Mouse (Mus musculus): ENCODE results near the gene Ghitm. TPM values are rescaled to one million over a fixed set of nuclear protein-coding genes. Genes with fewer than 3 reads are reported as not detected.
A peak's percentile ranks its signal among the peaks of the same experiment; 100 is the strongest.
"Not testable (repeated sequence)": the region's sequence is repeated elsewhere in the genome, so short reads cannot be mapped to it uniquely, and the experiment has no call there.

The Ghitm gene
- 226 and 236 TPM in 2 replicates for polyA plus RNA-seq (2015; fragmentation: Nextera tagmentation; extraction: Ambion mirVana)

- Histone ChIP-seq H3K9ac (ENCODE audit: low read depth, low read length) (peak within 1 kb of the TSS; percentile 89), H3K27ac (ENCODE audit: low read depth, low read length) (peak within 1 kb of the TSS; percentile 84), H3K36me3 (ENCODE audit: control insufficient read depth, insufficient read depth, low read length) (peaks cover 6% of the 10 kb centered on the region; the same call in 1 of the 2 replicates), H3K9me3 (ENCODE audit: control insufficient read depth, low read length) (no peaks in the 10 kb centered on the region), H3K4me3 (ENCODE audit: low read length) (peak within 1 kb of the TSS; percentile 97), H3K4me1 (ENCODE audit: control insufficient read depth, insufficient read depth, low read depth, low read length) (peaks cover 10% of the 10 kb centered on the region), H3K27me3 (replicated peaks; ENCODE audit: control insufficient read depth, insufficient read depth, low read length) (no peaks in the 10 kb centered on the region), H3K4me2 (ENCODE audit: low read length) (peak within 1 kb of the TSS; percentile 82)
- 0% methylated on average over 38 of the region's 38 CpGs for WGBS
- peak; percentile 99 for ATAC-seq
Observed at GRCm38 (mm10) chr14:37135127-37135593, at the start of gene Ghitm. TSS of gene Ghitm (minus strand) at chr14:37135272.

GRCm38 (mm10) chr14:37184871-37185270 lies 49.8 kb upstream of the Ghitm start:
- no peak for ATAC-seq
- 86% methylated on average over 2 of the region's 2 CpGs for WGBS

GRCm38 (mm10) chr14:37174484-37174883 lies 39.4 kb upstream of the Ghitm start:
- Histone ChIP-seq H3K27ac (ENCODE audit: low read depth, low read length) (no peak overlapping the region), H3K4me3 (ENCODE audit: low read length) (no peak overlapping the region), H3K9me3 (ENCODE audit: control insufficient read depth, low read length) (no peaks in the 10 kb centered on the region), H3K4me2 (ENCODE audit: low read length) (no peak overlapping the region), H3K9ac (ENCODE audit: low read depth, low read length) (no peak overlapping the region), H3K27me3 (replicated peaks; ENCODE audit: control insufficient read depth, insufficient read depth, low read length) (no peaks in the 10 kb centered on the region), H3K36me3 (ENCODE audit: control insufficient read depth, insufficient read depth, low read length) (no peaks in the 10 kb centered on the region), H3K4me1 (ENCODE audit: control insufficient read depth, insufficient read depth, low read depth, low read length) (no peaks in the 10 kb centered on the region)
- no peak for ATAC-seq
- 81% methylated on average over 3 of the region's 3 CpGs for WGBS

More at GRCm38 (mm10) chr14:37184871-37185270, 49.8 kb upstream of the Ghitm start:
- Histone ChIP-seq H3K27me3 (replicated peaks; ENCODE audit: control insufficient read depth, insufficient read depth, low read length) (no peaks in the 10 kb centered on the region), H3K4me2 (ENCODE audit: low read length) (no peak overlapping the region), H3K4me1 (ENCODE audit: control insufficient read depth, insufficient read depth, low read depth, low read length) (no peaks in the 10 kb centered on the region), H3K9ac (ENCODE audit: low read depth, low read length) (no peak overlapping the region), H3K9me3 (ENCODE audit: control insufficient read depth, low read length) (no peaks in the 10 kb centered on the region), H3K4me3 (ENCODE audit: low read length) (no peak overlapping the region), H3K36me3 (ENCODE audit: control insufficient read depth, insufficient read depth, low read length) (no peaks in the 10 kb centered on the region), H3K27ac (ENCODE audit: low read depth, low read length) (no peak overlapping the region)

GRCm38 (mm10) chr14:37165266-37165926 lies 30.3 kb upstream of the Ghitm start:
- WGBS, result 68% methylated on average over 1 of the region's 1 CpGs
- no peaks in the 10 kb centered on the region for H3K36me3 ChIP-seq (ENCODE audit: control insufficient read depth, insufficient read depth, low read length)
- no peaks in the 10 kb centered on the region for H3K9me3 ChIP-seq (ENCODE audit: control insufficient read depth, low read length)
- 0 out of 2 replicates have a peak, but pooled peaks have one; percentile 48 for ATAC-seq
- no peak overlapping the region for H3K4me2 ChIP-seq (ENCODE audit: low read length)
- no peak overlapping the region for H3K27ac ChIP-seq (ENCODE audit: low read depth, low read length)
- H3K4me1 ChIP-seq (ENCODE audit: control insufficient read depth, insufficient read depth, low read depth, low read length), result no peaks in the 10 kb centered on the region
- H3K9ac ChIP-seq (ENCODE audit: low read depth, low read length), result no peak overlapping the region
- no peak overlapping the region for H3K4me3 ChIP-seq (ENCODE audit: low read length)
- H3K27me3 ChIP-seq (replicated peaks; ENCODE audit: control insufficient read depth, insufficient read depth, low read length), result no peaks in the 10 kb centered on the region

GRCm38 (mm10) chr14:37164392-37165032 lies 29.4 kb upstream of the Ghitm start:
- Histone ChIP-seq H3K9me3 (ENCODE audit: control insufficient read depth, low read length) (no peaks in the 10 kb centered on the region), H3K4me2 (ENCODE audit: low read length) (no peak overlapping the region), H3K4me3 (ENCODE audit: low read length) (no peak overlapping the region), H3K36me3 (ENCODE audit: control insufficient read depth, insufficient read depth, low read length) (no peaks in the 10 kb centered on the region), H3K9ac (ENCODE audit: low read depth, low read length) (no peak overlapping the region), H3K4me1 (ENCODE audit: control insufficient read depth, insufficient read depth, low read depth, low read length) (no peaks in the 10 kb centered on the region), H3K27ac (ENCODE audit: low read depth, low read length) (no peak overlapping the region), H3K27me3 (replicated peaks; ENCODE audit: control insufficient read depth, insufficient read depth, low read length) (no peaks in the 10 kb centered on the region)
- WGBS, result 80% methylated on average over 4 of the region's 4 CpGs
- ATAC-seq, result no peak

- H3K27ac ChIP-seq (ENCODE audit: low read depth, low read length), result no peak overlapping the region
- no peak overlapping the region for H3K9ac ChIP-seq (ENCODE audit: low read depth, low read length)
- no peaks in the 10 kb centered on the region for H3K9me3 ChIP-seq (ENCODE audit: control insufficient read depth, low read length)
- no peaks in the 10 kb centered on the region for H3K4me1 ChIP-seq (ENCODE audit: control insufficient read depth, insufficient read depth, low read depth, low read length)
- 82% methylated on average over 4 of the region's 4 CpGs for WGBS
- H3K36me3 ChIP-seq (ENCODE audit: control insufficient read depth, insufficient read depth, low read length), result no peaks in the 10 kb centered on the region
- H3K27me3 ChIP-seq (replicated peaks; ENCODE audit: control insufficient read depth, insufficient read depth, low read length), result no peaks in the 10 kb centered on the region
- ATAC-seq, result no peak
- no peak overlapping the region for H3K4me2 ChIP-seq (ENCODE audit: low read length)
- H3K4me3 ChIP-seq (ENCODE audit: low read length), result no peak overlapping the region
Observed at GRCm38 (mm10) chr14:37163277-37163956, 28.3 kb upstream of the Ghitm start.

- Histone ChIP-seq H3K27me3 (replicated peaks; ENCODE audit: control insufficient read depth, insufficient read depth, low read length) (no peaks in the 10 kb centered on the region), H3K27ac (ENCODE audit: low read depth, low read length) (no peak overlapping the region), H3K9ac (ENCODE audit: low read depth, low read length) (no peak overlapping the region), H3K4me3 (ENCODE audit: low read length) (no peak overlapping the region), H3K4me1 (ENCODE audit: control insufficient read depth, insufficient read depth, low read depth, low read length) (no peaks in the 10 kb centered on the region), H3K9me3 (ENCODE audit: control insufficient read depth, low read length) (peaks cover 8% of the 10 kb centered on the region), H3K4me2 (ENCODE audit: low read length) (no peak overlapping the region), H3K36me3 (ENCODE audit: control insufficient read depth, insufficient read depth, low read length) (no peaks in the 10 kb centered on the region)
- WGBS, result 88% methylated on average over 1 of the region's 1 CpGs
- ATAC-seq, result no peak
Observed at GRCm38 (mm10) chr14:37154391-37154790, 19.3 kb upstream of the Ghitm start.

- 46% methylated on average over 8 of the region's 8 CpGs for WGBS
- H3K4me3 ChIP-seq (ENCODE audit: low read length), result no peak overlapping the region
- H3K36me3 ChIP-seq (ENCODE audit: control insufficient read depth, insufficient read depth, low read length), result no peaks in the 10 kb centered on the region
- no peaks in the 10 kb centered on the region for H3K27me3 ChIP-seq (replicated peaks; ENCODE audit: control insufficient read depth, insufficient read depth, low read length)
- H3K27ac ChIP-seq (ENCODE audit: low read depth, low read length), result no peak overlapping the region
- H3K9me3 ChIP-seq (ENCODE audit: control insufficient read depth, low read length), result no peaks in the 10 kb centered on the region
- peaks cover 3% of the 10 kb centered on the region for H3K4me1 ChIP-seq (ENCODE audit: control insufficient read depth, insufficient read depth, low read depth, low read length)
- H3K9ac ChIP-seq (ENCODE audit: low read depth, low read length), result no peak overlapping the region
- ATAC-seq, result no peak
- H3K4me2 ChIP-seq (ENCODE audit: low read length), result no peak overlapping the region
Observed at GRCm38 (mm10) chr14:37139051-37139710, 4.1 kb upstream of the Ghitm start.

GRCm38 (mm10) chr14:37137596-37137995 lies 2.5 kb upstream of the Ghitm start:
- H3K27me3 ChIP-seq (replicated peaks; ENCODE audit: control insufficient read depth, insufficient read depth, low read length); ATAC-seq; H3K4me2 ChIP-seq (ENCODE audit: low read length); H3K4me3 ChIP-seq (ENCODE audit: low read length); H3K36me3 ChIP-seq (ENCODE audit: control insufficient read depth, insufficient read depth, low read length); H3K9me3 ChIP-seq (ENCODE audit: control insufficient read depth, low read length); H3K27ac ChIP-seq (ENCODE audit: low read depth, low read length); H3K9ac ChIP-seq (ENCODE audit: low read depth, low read length): not testable (repeated sequence)
- peaks cover 10% of the 10 kb centered on the region for H3K4me1 ChIP-seq (ENCODE audit: control insufficient read depth, insufficient read depth, low read depth, low read length)
- WGBS, result 82% methylated on average over 2 of the region's 3 CpGs

Data from hindbrain, embryonic 16.5 days (tissue).